Mouse (Mus musculus) ZHBTc4 (cell line): ENCODE data around the gene Tcte1.
A peak's percentile ranks its signal among the peaks of the same experiment; 100 is the strongest.

Experiments used
- DNase-seq: peaks from one replicate; pipeline ENCODE4 v3.0.0-alpha.2; 2011; ENCODE audit warnings: low read depth, low spot score

The Tcte1 gene

GRCm38 (mm10) chr17:45547461-45548190 lies 24.4 kb downstream of the Tcte1 start:
- DNase-seq, result no peak

- peak; percentile 88 for DNase-seq
These were observed 25.6 kb downstream of the Tcte1 start for GRCm38 (mm10) chr17:45548541-45549512.

GRCm38 (mm10) chr17:45549617-45550181 lies 26.5 kb downstream of the Tcte1 start, which contains the start of gene Tmem151b:
Tmem151b (minus strand) TSS chr17:45549677.
- DNase-seq, result peak; percentile 45

- DNase-seq, result no peak
These were observed 27.0 kb downstream of the Tcte1 start for GRCm38 (mm10) chr17:45550253-45550652.

- DNase-seq, result no peak
These were observed 28.1 kb downstream of the Tcte1 start for GRCm38 (mm10) chr17:45551249-45551796.

GRCm38 (mm10) chr17:45551816-45552451 lies 28.7 kb downstream of the Tcte1 start:
- peak; percentile 89 for DNase-seq

- DNase-seq, result no peak
These were observed 29.8 kb downstream of the Tcte1 start for GRCm38 (mm10) chr17:45553065-45553464.

- DNase-seq, result no peak
These were observed 31.2 kb downstream of the Tcte1 start for GRCm38 (mm10) chr17:45554420-45554819.

- DNase-seq, result peak; percentile 94
These were observed 32.3 kb downstream of the Tcte1 start, which contains the start of gene Nfkbie for GRCm38 (mm10) chr17:45555452-45556106. Nfkbie (plus strand) TSS chr17:45555703.

- no peak for DNase-seq
These were observed 32.9 kb downstream of the Tcte1 start for GRCm38 (mm10) chr17:45556107-45556489.

GRCm38 (mm10) chr17:45556514-45557245 lies 33.4 kb downstream of the Tcte1 start:
- no peak for DNase-seq

- no peak for DNase-seq
These were observed 34.1 kb downstream of the Tcte1 start for GRCm38 (mm10) chr17:45557246-45557824.

- DNase-seq, result no peak
These were observed 35.0 kb downstream of the Tcte1 start for GRCm38 (mm10) chr17:45557998-45558862.

- no peak for DNase-seq
These were observed 36.7 kb downstream of the Tcte1 start for GRCm38 (mm10) chr17:45559732-45560525.

- DNase-seq, result no peak
These were observed 40.0 kb downstream of the Tcte1 start for GRCm38 (mm10) chr17:45563216-45563615.

- peak; percentile 97 for DNase-seq
These were observed 40.7 kb downstream of the Tcte1 start, which contains the start of gene Slc35b2 for GRCm38 (mm10) chr17:45563655-45564530. Slc35b2 (plus strand) TSS chr17:45563874.
